Mouse (Mus musculus): ENCODE measurements around the gene Ywhag. TPM values are rescaled to one million over a fixed set of nuclear protein-coding genes. Genes with fewer than 3 reads are reported as not detected.

Ywhag gene
- polyA plus RNA-seq, 1 experiment = 56.5 TPM

DNA sequence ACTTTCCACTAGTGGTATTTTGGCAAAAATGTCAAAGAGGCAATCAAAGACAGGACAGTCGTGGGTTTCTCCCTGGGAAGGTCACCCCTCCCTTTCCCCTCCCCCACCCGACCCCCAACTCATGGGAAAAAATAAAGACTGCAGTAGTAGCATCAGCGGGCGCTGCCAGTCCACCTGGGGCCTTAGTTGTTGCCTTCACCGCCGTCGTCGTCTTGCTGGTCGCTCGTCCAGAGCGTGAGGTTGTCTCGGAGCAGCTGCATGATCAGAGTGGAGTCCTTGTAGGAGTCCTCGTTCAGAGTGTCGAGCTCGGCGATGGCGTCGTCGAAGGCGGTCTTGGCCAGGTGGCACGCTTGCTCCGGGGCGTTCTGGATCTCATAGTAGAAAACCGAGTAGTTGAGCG, 23.6 kb downstream of the Ywhag start:
- Histone ChIP-seq H3K4me1 (replicated peaks; ENCODE audit: control insufficient read depth, insufficient read depth, low read length) (peaks cover 13% of the 10 kb centered on the region), H3K4me3 (ENCODE audit: control insufficient read depth, insufficient read depth, low read length) (no peak overlapping the region), H3K36me3 (ENCODE audit: control insufficient read depth, insufficient read depth, low read length) (peaks cover 22% of the 10 kb centered on the region), H3K27me3 (ENCODE audit: control insufficient read depth, insufficient read depth, low read length) (no peaks in the 10 kb centered on the region), H3K27ac (ENCODE audit: control insufficient read depth, insufficient read depth, low read length) (no peak overlapping the region)
- 96% methylated on average over 25 of the region's 25 CpGs for WGBS
- no peak for DNase-seq
- TF ChIP-seq POLR2A (IDR thresholded peaks at IDR 0.05; ENCODE audit: control insufficient read depth, extremely low read depth, insufficient read depth, low read length, poor library complexity) (no peak), CTCF (IDR thresholded peaks at IDR 0.05; ENCODE audit: borderline replicate concordance, control insufficient read depth, extremely low read depth, insufficient read depth, low read length, poor library complexity) (no peak)

DNA sequence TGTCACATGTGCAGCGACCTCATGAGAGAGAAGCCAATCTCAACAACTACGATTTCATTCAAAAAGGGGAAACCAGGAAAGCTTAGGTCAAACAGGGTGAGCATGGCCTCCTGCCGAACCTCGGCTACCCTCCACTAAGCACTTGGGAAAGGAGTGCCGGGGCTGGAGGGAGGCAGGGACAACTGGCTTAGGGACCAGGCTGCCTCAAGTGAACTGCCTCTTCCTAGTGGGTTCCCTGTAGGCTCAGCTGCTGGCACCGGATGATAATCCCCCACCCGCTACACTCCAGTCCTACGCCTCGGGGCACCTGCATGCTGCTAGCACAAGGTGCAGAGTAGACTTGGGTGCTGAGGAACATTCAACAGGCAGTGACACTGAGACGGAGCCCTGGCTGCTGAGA, 24.8 kb downstream of the Ywhag start:
- H3K27ac ChIP-seq (ENCODE audit: control insufficient read depth, insufficient read depth, low read length) = no peak overlapping the region
- H3K4me1 ChIP-seq (replicated peaks; ENCODE audit: control insufficient read depth, insufficient read depth, low read length) = peaks cover 13% of the 10 kb centered on the region
- no peaks in the 10 kb centered on the region for H3K27me3 ChIP-seq (ENCODE audit: control insufficient read depth, insufficient read depth, low read length)
- no peak for DNase-seq
- no peak overlapping the region for H3K4me3 ChIP-seq (ENCODE audit: control insufficient read depth, insufficient read depth, low read length)
- no peak for TF ChIP-seq POLR2A (IDR thresholded peaks at IDR 0.05; ENCODE audit: control insufficient read depth, extremely low read depth, insufficient read depth, low read length, poor library complexity)
- no peak for TF ChIP-seq CTCF (IDR thresholded peaks at IDR 0.05; ENCODE audit: borderline replicate concordance, control insufficient read depth, extremely low read depth, insufficient read depth, low read length, poor library complexity)
- peaks cover 22% of the 10 kb centered on the region for H3K36me3 ChIP-seq (ENCODE audit: control insufficient read depth, insufficient read depth, low read length)
- WGBS = 93% methylated on average over 10 of the region's 10 CpGs

DNA sequence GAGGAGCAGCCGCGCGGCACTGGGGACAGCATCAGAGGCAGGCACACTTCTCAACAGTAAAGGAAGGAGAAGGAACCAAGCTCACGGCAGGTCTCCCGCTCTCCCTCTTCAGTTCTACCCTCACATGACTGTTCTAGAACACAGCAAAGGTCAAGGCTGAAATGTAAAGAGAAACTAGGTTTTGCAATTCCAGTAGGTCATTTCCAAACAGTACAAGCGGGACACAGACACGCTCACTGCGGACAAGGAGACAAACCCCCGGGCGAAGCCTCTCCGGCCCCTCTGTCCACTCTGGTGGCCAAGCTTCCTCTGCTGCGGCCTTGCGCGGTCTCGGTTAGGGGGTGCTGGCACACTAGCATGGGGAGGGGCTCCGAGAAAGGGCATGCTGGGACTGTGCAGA, 25.4 kb downstream of the Ywhag start:
- Histone ChIP-seq H3K27me3 (ENCODE audit: control insufficient read depth, insufficient read depth, low read length) (no peaks in the 10 kb centered on the region), H3K4me1 (replicated peaks; ENCODE audit: control insufficient read depth, insufficient read depth, low read length) (peaks cover 9% of the 10 kb centered on the region), H3K27ac (ENCODE audit: control insufficient read depth, insufficient read depth, low read length) (no peak overlapping the region), H3K4me3 (ENCODE audit: control insufficient read depth, insufficient read depth, low read length) (no peak overlapping the region), H3K36me3 (ENCODE audit: control insufficient read depth, insufficient read depth, low read length) (peaks cover 22% of the 10 kb centered on the region)
- TF ChIP-seq CTCF (IDR thresholded peaks at IDR 0.05; ENCODE audit: borderline replicate concordance, control insufficient read depth, extremely low read depth, insufficient read depth, low read length, poor library complexity) (no peak), POLR2A (IDR thresholded peaks at IDR 0.05; ENCODE audit: control insufficient read depth, extremely low read depth, insufficient read depth, low read length, poor library complexity) (no peak)
- 94% methylated on average over 16 of the region's 16 CpGs for WGBS
- no peak for DNase-seq

DNA sequence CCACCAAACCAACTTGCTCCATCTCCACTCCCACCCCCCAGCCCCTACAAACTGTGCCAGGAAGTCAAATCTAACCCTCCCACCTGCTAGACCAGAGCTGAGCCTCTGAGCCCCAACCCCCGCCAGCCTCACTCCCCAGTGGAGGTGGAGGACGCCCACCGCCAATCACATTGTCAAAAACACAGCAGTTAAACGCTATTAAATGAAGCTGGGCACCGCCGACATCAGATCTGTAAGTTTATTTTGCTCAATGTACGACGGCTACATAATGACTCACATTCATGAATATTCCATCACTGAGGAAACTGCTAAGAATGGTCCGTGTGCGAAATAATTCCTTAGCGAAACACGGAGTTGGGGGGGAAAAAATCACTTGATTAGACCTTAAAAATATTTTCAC, 26.2 kb downstream of the Ywhag start:
- Histone ChIP-seq H3K27me3 (ENCODE audit: control insufficient read depth, insufficient read depth, low read length) (no peaks in the 10 kb centered on the region), H3K4me3 (ENCODE audit: control insufficient read depth, insufficient read depth, low read length) (no peak overlapping the region), H3K27ac (ENCODE audit: control insufficient read depth, insufficient read depth, low read length) (no peak overlapping the region), H3K4me1 (replicated peaks; ENCODE audit: control insufficient read depth, insufficient read depth, low read length) (peaks cover 7% of the 10 kb centered on the region), H3K36me3 (ENCODE audit: control insufficient read depth, insufficient read depth, low read length) (peaks cover 22% of the 10 kb centered on the region)
- no peak for DNase-seq
- WGBS = 82% methylated on average over 12 of the region's 12 CpGs
- TF ChIP-seq CTCF (IDR thresholded peaks at IDR 0.05; ENCODE audit: borderline replicate concordance, control insufficient read depth, extremely low read depth, insufficient read depth, low read length, poor library complexity) (no peak), POLR2A (IDR thresholded peaks at IDR 0.05; ENCODE audit: control insufficient read depth, extremely low read depth, insufficient read depth, low read length, poor library complexity) (no peak)

DNA sequence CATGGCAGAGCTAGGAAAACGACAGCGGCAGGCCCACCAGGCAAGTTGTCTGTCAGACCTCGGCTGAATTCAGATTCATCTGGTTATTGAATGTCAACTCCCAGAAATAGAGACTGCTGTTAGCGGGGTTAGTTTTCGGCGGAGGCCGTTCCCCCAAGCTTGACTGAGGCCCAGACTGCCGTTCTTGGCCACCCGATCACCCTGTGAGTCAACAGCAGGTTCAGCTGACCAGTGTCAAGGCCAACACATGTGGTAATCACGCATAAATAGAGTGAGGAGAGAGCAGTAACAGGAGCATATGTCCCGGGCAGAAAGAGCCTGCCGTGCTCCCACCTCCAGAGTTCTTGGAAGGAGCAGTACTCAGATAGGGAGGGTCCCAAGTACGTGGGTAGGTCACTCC, 27.2 kb downstream of the Ywhag start:
- TF ChIP-seq CTCF (IDR thresholded peaks at IDR 0.05; ENCODE audit: borderline replicate concordance, control insufficient read depth, extremely low read depth, insufficient read depth, low read length, poor library complexity) (no peak), POLR2A (IDR thresholded peaks at IDR 0.05; ENCODE audit: control insufficient read depth, extremely low read depth, insufficient read depth, low read length, poor library complexity) (no peak)
- no peaks in the 10 kb centered on the region for H3K27me3 ChIP-seq (ENCODE audit: control insufficient read depth, insufficient read depth, low read length)
- peaks cover 3% of the 10 kb centered on the region for H3K4me1 ChIP-seq (replicated peaks; ENCODE audit: control insufficient read depth, insufficient read depth, low read length)
- no peak for DNase-seq
- no peak overlapping the region for H3K27ac ChIP-seq (ENCODE audit: control insufficient read depth, insufficient read depth, low read length)
- WGBS = 91% methylated on average over 13 of the region's 13 CpGs
- no peak overlapping the region for H3K4me3 ChIP-seq (ENCODE audit: control insufficient read depth, insufficient read depth, low read length)
- peaks cover 22% of the 10 kb centered on the region for H3K36me3 ChIP-seq (ENCODE audit: control insufficient read depth, insufficient read depth, low read length)

DNA sequence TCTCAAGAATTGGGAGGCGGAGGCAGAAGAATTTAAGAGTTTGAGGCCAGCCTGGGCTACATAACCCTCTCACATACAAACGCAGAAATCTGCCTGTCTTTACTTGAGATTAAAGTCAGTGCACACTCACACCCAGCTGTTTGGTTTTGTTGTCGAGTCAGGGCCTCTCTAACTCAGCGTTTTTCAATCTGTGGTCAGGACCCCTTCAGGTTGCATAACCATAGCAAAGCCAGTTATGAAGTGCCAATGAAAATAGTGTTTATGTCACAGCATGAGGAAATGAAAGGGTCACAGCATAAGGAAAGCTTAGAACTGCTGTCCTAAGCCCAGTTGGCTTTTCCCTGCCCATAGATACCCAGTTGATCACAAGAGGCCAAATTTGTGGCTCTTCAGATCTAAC, 27.6 kb downstream of the Ywhag start:
- no peak for DNase-seq
- WGBS = 49% methylated on average over 4 of the region's 4 CpGs
- no peak for TF ChIP-seq POLR2A (IDR thresholded peaks at IDR 0.05; ENCODE audit: control insufficient read depth, extremely low read depth, insufficient read depth, low read length, poor library complexity)
- no peak for TF ChIP-seq CTCF (IDR thresholded peaks at IDR 0.05; ENCODE audit: borderline replicate concordance, control insufficient read depth, extremely low read depth, insufficient read depth, low read length, poor library complexity)
- Histone ChIP-seq H3K27me3 (ENCODE audit: control insufficient read depth, insufficient read depth, low read length) (no peaks in the 10 kb centered on the region), H3K36me3 (ENCODE audit: control insufficient read depth, insufficient read depth, low read length) (peaks cover 22% of the 10 kb centered on the region), H3K4me1 (replicated peaks; ENCODE audit: control insufficient read depth, insufficient read depth, low read length) (peaks cover 3% of the 10 kb centered on the region), H3K27ac (ENCODE audit: control insufficient read depth, insufficient read depth, low read length) (no peak overlapping the region), H3K4me3 (ENCODE audit: control insufficient read depth, insufficient read depth, low read length) (no peak overlapping the region)
